12 mouse cellular contexts compared by ENCODE assay signal in genomic region chr7:29338351-29338919, GRCm38 (mm10). TPM values are rescaled to one million over a fixed set of nuclear protein-coding genes. Genes with fewer than 3 reads are reported as not detected.
DNase-seq lines count a peak whose midpoint lies in the region; ATAC-seq and TF ChIP-seq lines count a peak whose summit lies in the region.
"Had no signal": no experiment of that assay in that cellular context is flagged by ENCODE, and none has a peak within 500 bp of the region (broad histone marks: within the 10 kb centered on the region; RNA-seq: fewer than 3 reads in every experiment).

No protein-coding gene starts in this region.

- peak; percentile 9 to 36 for DNase-seq in B cell, adult 2 months
- DNase-seq in heart, adult 11 months, result no peak
- no peak for DNase-seq in cerebellum, postnatal 25 days
- no peak for DNase-seq in frontal cortex, postnatal 14 days (ENCODE audit: low spot score in 2 of 2)
- DNase-seq: cerebellum, postnatal 10 days; right cerebral cortex, adult 18-20 months had no signal

- H3K4me1 ChIP-seq in bone marrow, adult 2 months (ENCODE audit: control insufficient read depth, insufficient read depth, low read length), result peaks cover 3% of the 10 kb centered on the region
- peaks cover 5% of the 10 kb centered on the region; the same call in 1 of the 2 replicates for H3K4me1 ChIP-seq in kidney, embryonic 16.5 days (ENCODE audit: insufficient read depth, low read length)
- peaks cover 82% of the 10 kb centered on the region for H3K4me1 ChIP-seq in liver, embryonic 16.5 days (ENCODE audit: control insufficient read depth, low read depth, low read length)

- no peak overlapping the region for H3K4me3 ChIP-seq in bone marrow, adult 2 months (replicated peaks; ENCODE audit: control insufficient read depth, low read depth, low read length)
- H3K4me3 ChIP-seq in kidney, embryonic 16.5 days (ENCODE audit: low read length), result no peak overlapping the region
- peak overlapping the region; percentile 27 for H3K4me3 ChIP-seq in liver, embryonic 16.5 days (ENCODE audit: low read depth, low read length)
- H3K4me3 ChIP-seq: embryonic facial prominence, embryonic 15.5 days; limb, embryonic 13.5 days had no signal

- peak; percentile 31; the same call in 1 of the 2 replicates for ATAC-seq in kidney, embryonic 16.5 days (ENCODE audit: low FRiP score, low TSS enrichment)
- ATAC-seq in liver, embryonic 16.5 days (ENCODE audit: low read depth), result peak; percentile 73
- ATAC-seq: CD4-positive, CD25-positive, alpha-beta regulatory T cell, adult 4 months had no signal

- no peaks in the 10 kb centered on the region for H3K9me3 ChIP-seq in kidney, embryonic 16.5 days (ENCODE audit: low read length)
- no peaks in the 10 kb centered on the region for H3K9me3 ChIP-seq in liver, embryonic 16.5 days (replicated peaks; ENCODE audit: control insufficient read depth, low read length)
- H3K9me3 ChIP-seq: embryonic facial prominence, embryonic 15.5 days; limb, embryonic 13.5 days had no signal

- WGBS in bone marrow, adult 2 months, result 55% methylated on average over 9 of the region's 9 CpGs
- WGBS in kidney, embryonic 16.5 days, result 57% methylated on average over 9 of the region's 9 CpGs
- 19% methylated on average over 9 of the region's 9 CpGs for WGBS in liver, embryonic 16.5 days (ENCODE audit: insufficient replicate concordance)

- H3K36me3 ChIP-seq in kidney, embryonic 16.5 days (ENCODE audit: insufficient read depth, low read length), result peaks cover 7% of the 10 kb centered on the region; the same call in 1 of the 2 replicates
- H3K36me3 ChIP-seq in liver, embryonic 16.5 days (ENCODE audit: control insufficient read depth, insufficient read depth), result no peaks in the 10 kb centered on the region

- no peak overlapping the region for H3K9ac ChIP-seq in kidney, embryonic 16.5 days (replicated peaks; ENCODE audit: low read length)
- peak overlapping the region; percentile 56 for H3K9ac ChIP-seq in liver, embryonic 16.5 days (ENCODE audit: low read depth, low read length)
- H3K9ac ChIP-seq: embryonic facial prominence, embryonic 15.5 days; limb, embryonic 13.5 days had no signal

- H3K27me3 ChIP-seq in kidney, embryonic 16.5 days (ENCODE audit: insufficient read depth, low read length), result peaks cover 15% of the 10 kb centered on the region; the same call in 1 of the 2 replicates
- no peaks in the 10 kb centered on the region for H3K27me3 ChIP-seq in liver, embryonic 16.5 days (ENCODE audit: control insufficient read depth, insufficient read depth, low read depth, low read length)
- H3K27me3 ChIP-seq: embryonic facial prominence, embryonic 15.5 days; limb, embryonic 13.5 days had no signal

- no peak overlapping the region for H3K4me2 ChIP-seq in kidney, embryonic 16.5 days (replicated peaks; ENCODE audit: low read depth, low read length)
- H3K4me2 ChIP-seq in liver, embryonic 16.5 days (ENCODE audit: low read depth, low read length), result peak overlapping the region; percentile 56
- H3K4me2 ChIP-seq: embryonic facial prominence, embryonic 15.5 days; limb, embryonic 13.5 days had no signal

- H3K27ac ChIP-seq in bone marrow, adult 2 months (ENCODE audit: control insufficient read depth, insufficient read depth, low read depth, low read length, poor library complexity), result peak overlapping the region; percentile 58
- no peak overlapping the region for H3K27ac ChIP-seq in kidney, embryonic 16.5 days (ENCODE audit: low read length)
- H3K27ac ChIP-seq in liver, embryonic 16.5 days (ENCODE audit: low read length), result peak overlapping the region; percentile 87
- H3K27ac ChIP-seq: embryonic facial prominence, embryonic 15.5 days; limb, embryonic 13.5 days had no signal

- TF ChIP-seq CTCF in bone marrow, adult 2 months (IDR thresholded peaks at IDR 0.05; ENCODE audit: control insufficient read depth, insufficient read depth, low read length), result no peak

- no peak for TF ChIP-seq POLR2A in bone marrow, adult 2 months (IDR thresholded peaks at IDR 0.05; ENCODE audit: borderline replicate concordance, control insufficient read depth, low read depth, low read length)

RNA-seq across cellular contexts. Expression of gene Dpf1, which starts 34.7 kb away (rescaled TPM):
- polyA plus RNA-seq in bone marrow, adult 2 months (2011; ENCODE audit: insufficient read depth, insufficient read length, low replicate concordance, missing spikeins), result 0.56 and 1.5 TPM in 2 replicates
- polyA plus RNA-seq in kidney, embryonic 16.5 days (2015; fragmentation: Nextera tagmentation; extraction: Ambion mirVana), result 3.0 and 3.5 TPM in 2 replicates
- polyA plus RNA-seq in liver, embryonic 16.5 days (2015; fragmentation: Nextera tagmentation; extraction: Ambion mirVana), result 1.2 and 1.5 TPM in 2 replicates
- polyA plus RNA-seq: CD4-positive, CD25-positive, alpha-beta regulatory T cell, adult 4 months had no signal

RNA-seq across cellular contexts. Expression of gene Ppp1r14a, which starts 49.3 kb away (rescaled TPM):
- 1.9 and 3.2 TPM in 2 replicates for polyA plus RNA-seq in bone marrow, adult 2 months (2011; ENCODE audit: insufficient read depth, insufficient read length, low replicate concordance, missing spikeins)
- 19.6 and 25.1 TPM in 2 replicates for polyA plus RNA-seq in kidney, embryonic 16.5 days (2015; fragmentation: Nextera tagmentation; extraction: Ambion mirVana)
- 2.5 and 2.7 TPM in 2 replicates for polyA plus RNA-seq in liver, embryonic 16.5 days (2015; fragmentation: Nextera tagmentation; extraction: Ambion mirVana)
- polyA plus RNA-seq: CD4-positive, CD25-positive, alpha-beta regulatory T cell, adult 4 months had no signal

RNA-seq across cellular contexts. Expression of gene Spint2, which starts 56.7 kb away (rescaled TPM):
- 17.2 and 35.7 TPM in 2 replicates for polyA plus RNA-seq in bone marrow, adult 2 months (2011; ENCODE audit: insufficient read depth, insufficient read length, low replicate concordance, missing spikeins)
- 270 and 295 TPM in 2 replicates for polyA plus RNA-seq in kidney, embryonic 16.5 days (2015; fragmentation: Nextera tagmentation; extraction: Ambion mirVana)
- 30.9 and 38.6 TPM in 2 replicates for polyA plus RNA-seq in liver, embryonic 16.5 days (2015; fragmentation: Nextera tagmentation; extraction: Ambion mirVana)

Comparison
In these comparisons a context has a peak if more than half of its experiments do, and no peak if none do; other contexts are left out.
1. DNase-seq: peak in B cell, adult 2 months (2 of 2); none in heart, adult 11 months (single experiment), cerebellum, postnatal 25 days (0 of 2) and frontal cortex, postnatal 14 days (0 of 2).